11 mouse cellular contexts compared by ENCODE assay signal in the genomic region with DNA sequence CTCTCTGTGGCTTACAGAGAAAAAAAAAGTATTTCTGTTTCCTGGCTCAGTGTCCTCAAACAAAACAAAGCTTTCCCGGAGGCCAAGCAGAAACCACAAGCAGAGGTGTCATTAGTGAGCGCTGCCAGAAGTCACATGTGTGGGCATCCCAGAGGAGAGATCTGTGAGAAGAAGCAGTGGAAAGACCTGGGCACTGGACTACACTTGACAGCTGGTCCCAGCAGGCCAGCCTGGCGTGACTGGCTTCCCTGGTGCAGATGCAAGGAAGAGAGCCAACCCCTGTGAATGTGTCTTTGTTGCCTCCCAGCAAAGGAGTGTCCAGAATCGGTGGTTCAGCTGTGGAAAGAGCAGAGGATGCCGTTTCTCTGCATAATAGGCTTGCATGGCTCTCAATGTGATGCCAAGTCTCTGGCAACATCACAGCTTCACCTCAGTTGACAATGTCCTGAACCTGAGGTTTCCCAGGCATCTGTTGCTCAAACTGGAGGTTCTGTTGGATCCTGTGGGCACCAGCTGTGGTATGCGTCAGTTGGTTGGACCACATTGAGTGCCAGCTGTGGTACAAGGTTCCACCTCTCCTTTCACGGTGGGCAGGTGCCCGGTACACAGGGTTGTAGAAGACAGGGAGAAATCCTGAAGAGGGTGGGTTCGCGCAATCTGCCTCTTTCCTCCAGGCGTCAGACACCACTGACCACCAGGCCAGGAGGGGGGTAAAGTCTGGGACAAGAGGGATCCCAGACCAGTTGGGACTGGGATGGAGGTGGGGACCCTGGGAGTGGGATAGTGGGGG.
DNase-seq lines count a peak whose midpoint lies in the region; ATAC-seq lines count a peak whose summit lies in the region.
"Had no signal": no experiment of that assay in that cellular context is flagged by ENCODE, and none has a peak within 500 bp of the region (broad histone marks: within the 10 kb centered on the region; RNA-seq: fewer than 3 reads in every experiment).

No protein-coding gene starts in this region.

- peak; percentile 86 for ATAC-seq in hindbrain, embryonic 14.5 days (ENCODE audit: low FRiP score)

- H3K4me2 ChIP-seq in hindbrain, embryonic 14.5 days (replicated peaks), result no peak overlapping the region
- H3K4me2 ChIP-seq: stomach, embryonic 15.5 days had no signal

- H3K4me3 ChIP-seq in hindbrain, embryonic 14.5 days (replicated peaks; ENCODE audit: low read length), result no peak overlapping the region
- H3K4me3 ChIP-seq in hindbrain, embryonic 10.5 days, result no peak overlapping the region
- H3K4me3 ChIP-seq: heart, embryonic 10.5 days; stomach, embryonic 15.5 days had no signal

- H3K9me3 ChIP-seq in hindbrain, embryonic 14.5 days (ENCODE audit: control insufficient read depth, low read length), result no peaks in the 10 kb centered on the region
- no peaks in the 10 kb centered on the region for H3K9me3 ChIP-seq in hindbrain, embryonic 10.5 days
- H3K9me3 ChIP-seq: heart, embryonic 10.5 days; stomach, embryonic 15.5 days had no signal

- peaks cover 20% of the 10 kb centered on the region for H3K27me3 ChIP-seq in hindbrain, embryonic 14.5 days (ENCODE audit: control insufficient read depth, insufficient read depth, low read length)
- peaks cover 60% of the 10 kb centered on the region for H3K27me3 ChIP-seq in hindbrain, embryonic 10.5 days (ENCODE audit: insufficient read depth, poor library complexity, severe bottlenecking)
- H3K27me3 ChIP-seq: stomach, embryonic 15.5 days had no signal

- H3K27ac ChIP-seq in hindbrain, embryonic 14.5 days, result no peak overlapping the region
- no peak overlapping the region for H3K27ac ChIP-seq in hindbrain, embryonic 10.5 days
- H3K27ac ChIP-seq: heart, embryonic 10.5 days; stomach, embryonic 15.5 days had no signal

- no peaks in the 10 kb centered on the region for H3K36me3 ChIP-seq in hindbrain, embryonic 14.5 days (replicated peaks; ENCODE audit: control insufficient read depth, insufficient read depth)
- no peaks in the 10 kb centered on the region for H3K36me3 ChIP-seq in hindbrain, embryonic 10.5 days
- H3K36me3 ChIP-seq: heart, embryonic 10.5 days; stomach, embryonic 15.5 days had no signal

- H3K9ac ChIP-seq in hindbrain, embryonic 14.5 days, result no peak overlapping the region
- H3K9ac ChIP-seq: stomach, embryonic 15.5 days had no signal

- WGBS in hindbrain, embryonic 14.5 days, result 71% methylated on average over 11 of the region's 11 CpGs
- 85% methylated on average over 11 of the region's 11 CpGs for WGBS in hindbrain, embryonic 10.5 days

- peaks cover 11% of the 10 kb centered on the region; the same call in 1 of the 2 replicates for H3K4me1 ChIP-seq in hindbrain, embryonic 14.5 days (replicated peaks; ENCODE audit: control insufficient read depth, insufficient read depth, low read length)
- H3K4me1 ChIP-seq in hindbrain, embryonic 10.5 days (replicated peaks), result no peaks in the 10 kb centered on the region
- H3K4me1 ChIP-seq: heart, embryonic 10.5 days; stomach, embryonic 15.5 days had no signal

- peak; percentile 40 for DNase-seq in hindbrain, embryonic 14.5 days (ENCODE audit: low spot score)
- no peak for DNase-seq in hindbrain, embryonic 10.5 days (ENCODE audit: low spot score)
- peak; percentile 78 for DNase-seq in 3134 (ENCODE audit: extremely low read depth, insufficient read length, low spot score)
- DNase-seq in 3T3-L1 (ENCODE audit: low read depth, low spot score), result peak; percentile 97
- DNase-seq in gonadal fat pad, adult 2 months (ENCODE audit: low read depth), result peak; percentile 73
- no peak for DNase-seq in spleen, postnatal 14 days (ENCODE audit: low spot score in 2 of 2)
- DNase-seq in left cerebral cortex, adult 8-10 months (ENCODE audit: low spot score in 2 of 2), result no peak
- DNase-seq: kidney, adult 9 months; liver had no signal

Comparison
In these comparisons a context has a peak if more than half of its experiments do, and no peak if none do; other contexts are left out.
1. DNase-seq: peak in hindbrain, embryonic 14.5 days (single experiment), 3134 (single experiment), 3T3-L1 (single experiment) and gonadal fat pad, adult 2 months (single experiment); none in hindbrain, embryonic 10.5 days (single experiment), spleen, postnatal 14 days (0 of 2) and left cerebral cortex, adult 8-10 months (0 of 2).